ENCODE assay signal across 7 mouse cellular contexts in the genomic region with DNA sequence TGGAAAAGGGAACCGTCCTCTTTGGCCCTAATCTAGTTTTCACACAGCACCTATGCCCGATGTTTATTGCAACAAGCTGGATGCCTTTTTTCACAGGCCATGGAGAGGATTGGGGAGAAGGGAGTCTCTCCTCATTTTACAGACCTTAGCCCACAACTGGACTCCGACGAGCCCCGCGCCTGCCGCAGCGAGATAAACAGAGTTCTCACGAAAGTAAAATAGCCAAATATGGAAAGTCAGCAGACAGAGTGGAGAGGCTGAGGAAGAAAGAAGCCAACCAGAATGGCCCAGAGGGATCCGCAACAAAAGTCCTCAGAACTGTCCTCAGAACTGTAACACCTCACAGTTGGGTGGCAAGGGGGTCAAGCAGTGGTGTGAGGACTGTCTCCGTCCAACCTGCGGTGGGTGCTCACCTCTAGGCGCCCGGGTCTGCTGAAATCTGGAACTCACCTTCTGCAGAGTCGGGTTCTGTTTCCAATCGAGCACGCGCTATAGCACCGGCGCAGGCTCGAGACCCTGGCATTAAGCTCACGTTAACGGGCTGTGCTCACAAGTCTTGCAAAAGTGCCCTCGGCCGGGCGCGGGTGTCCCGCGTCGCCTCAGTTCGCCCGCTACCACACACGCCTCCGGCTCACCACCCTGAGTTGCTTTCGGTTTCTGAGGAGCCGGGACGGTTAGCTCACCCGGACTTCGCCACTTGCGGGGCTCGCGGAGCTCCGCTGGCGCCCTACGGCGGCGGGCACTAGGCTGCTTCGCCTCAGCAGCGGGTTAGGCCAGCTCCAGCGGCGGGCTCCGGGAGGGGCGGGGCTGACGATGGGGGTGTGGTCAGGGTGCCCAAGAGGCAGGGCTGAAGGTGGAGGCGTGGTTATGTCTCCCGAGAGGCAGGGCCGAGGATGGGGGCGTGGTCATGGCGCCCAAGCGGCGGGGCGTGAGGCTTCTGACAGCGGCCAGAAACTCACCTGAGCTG. TPM values are rescaled to one million over a fixed set of nuclear protein-coding genes. Genes with fewer than 3 reads are reported as not detected.
A peak's percentile ranks its signal among the peaks of the same experiment; 100 is the strongest.
DNase-seq lines count a peak whose midpoint lies in the region; ATAC-seq and TF ChIP-seq lines count a peak whose summit lies in the region.

Traf5 (minus strand) TSS at position 754 of the 967 bp plus-strand sequence.

- 3% methylated on average over 63 of the region's 63 CpGs for WGBS in embryonic facial prominence, embryonic 11.5 days
- 1% methylated on average over 62 of the region's 63 CpGs for WGBS in kidney, adult 2 months
- 2% methylated on average over 63 of the region's 63 CpGs for WGBS in limb, embryonic 12.5 days
- WGBS in midbrain, embryonic 15.5 days, result 3% methylated on average over 63 of the region's 63 CpGs
- 1% methylated on average over 63 of the region's 63 CpGs for WGBS in spleen, adult 2 months

- ATAC-seq in embryonic facial prominence, embryonic 11.5 days (replicated peaks; ENCODE audit: insufficient number of reproducible peaks, low FRiP score, low TSS enrichment, low read depth), result peak; percentile 95
- ATAC-seq in limb, embryonic 12.5 days (ENCODE audit: insufficient number of reproducible peaks, insufficient read depth, low FRiP score, low TSS enrichment, low read depth), result peak; percentile 91
- ATAC-seq in midbrain, embryonic 15.5 days (replicated peaks), result peak; percentile 97

- peak within 1 kb of the TSS; percentile 89 for H3K4me2 ChIP-seq in embryonic facial prominence, embryonic 11.5 days (ENCODE audit: low read depth, low read length)
- H3K4me2 ChIP-seq in limb, embryonic 12.5 days, result peak within 1 kb of the TSS; percentile 88
- H3K4me2 ChIP-seq in midbrain, embryonic 15.5 days, result peak within 1 kb of the TSS; percentile 87

- no peak for TF ChIP-seq CTCF in kidney, adult 2 months (conservative IDR thresholded peaks at IDR 0.05; ENCODE audit: insufficient read depth, insufficient read length, low read depth, low read length)
- no peak for TF ChIP-seq CTCF in spleen, adult 2 months (IDR thresholded peaks at IDR 0.05; ENCODE audit: extremely low read depth, insufficient read depth, insufficient read length, insufficient replicate concordance)

- peak; percentile 99 for DNase-seq in adrenal gland, postnatal 14 days
- peak; percentile 96 for DNase-seq in embryonic facial prominence, embryonic 11.5 days (ENCODE audit: low spot score)
- DNase-seq in heart, adult 11 months, result peak; percentile 100
- peak; percentile 99 for DNase-seq in kidney, adult 2 months
- peak; percentile 84 to 99 for DNase-seq in spleen, adult 2 months (ENCODE audit: low read depth in 1 of 2, low spot score in 2 of 2)

- H3K4me1 ChIP-seq in embryonic facial prominence, embryonic 11.5 days (ENCODE audit: control insufficient read depth, insufficient read depth, low read length), result no peaks in the 10 kb centered on the region
- peaks cover 11% of the 10 kb centered on the region for H3K4me1 ChIP-seq in kidney, adult 2 months (ENCODE audit: control insufficient read depth, insufficient read depth, low read length)
- peaks cover 21% of the 10 kb centered on the region for H3K4me1 ChIP-seq in limb, embryonic 12.5 days (replicated peaks)
- H3K4me1 ChIP-seq in midbrain, embryonic 15.5 days, result peaks cover 6% of the 10 kb centered on the region
- peaks cover 30% of the 10 kb centered on the region; the same call in 1 of the 2 replicates for H3K4me1 ChIP-seq in spleen, adult 2 months (ENCODE audit: control insufficient read depth, insufficient read depth, insufficient read length)

- peak within 1 kb of the TSS; percentile 52 for H3K4me3 ChIP-seq in embryonic facial prominence, embryonic 11.5 days (ENCODE audit: low read depth, low read length)
- H3K4me3 ChIP-seq in kidney, adult 2 months (ENCODE audit: insufficient read depth, low read depth, low read length), result peak within 1 kb of the TSS; percentile 76
- H3K4me3 ChIP-seq in limb, embryonic 12.5 days (replicated peaks), result peak within 1 kb of the TSS; percentile 59
- peak within 1 kb of the TSS; percentile 48 for H3K4me3 ChIP-seq in midbrain, embryonic 15.5 days
- H3K4me3 ChIP-seq in spleen, adult 2 months (ENCODE audit: extremely low read depth, insufficient read depth, insufficient read length), result peak within 1 kb of the TSS; percentile 90

- H3K27me3 ChIP-seq in embryonic facial prominence, embryonic 11.5 days (ENCODE audit: control insufficient read depth, insufficient read depth, low read length), result peaks cover 7% of the 10 kb centered on the region
- H3K27me3 ChIP-seq in kidney, adult 2 months (replicated peaks; ENCODE audit: control insufficient read depth, insufficient read depth, low read length), result no peaks in the 10 kb centered on the region
- H3K27me3 ChIP-seq in limb, embryonic 12.5 days, result peaks cover 12% of the 10 kb centered on the region
- H3K27me3 ChIP-seq in midbrain, embryonic 15.5 days (replicated peaks), result peaks cover 16% of the 10 kb centered on the region
- H3K27me3 ChIP-seq in spleen, adult 2 months (ENCODE audit: control insufficient read depth, insufficient read depth, low read length), result no peaks in the 10 kb centered on the region

- no peak within 1 kb of the TSS for H3K27ac ChIP-seq in embryonic facial prominence, embryonic 11.5 days (replicated peaks; ENCODE audit: low read depth, low read length)
- H3K27ac ChIP-seq in kidney, adult 2 months (ENCODE audit: insufficient read depth, low read depth, low read length), result peak within 1 kb of the TSS; percentile 67
- peak within 1 kb of the TSS; percentile 59 for H3K27ac ChIP-seq in limb, embryonic 12.5 days
- no peak within 1 kb of the TSS for H3K27ac ChIP-seq in midbrain, embryonic 15.5 days
- peak within 1 kb of the TSS; percentile 97 for H3K27ac ChIP-seq in spleen, adult 2 months (ENCODE audit: insufficient read depth, low read length)

- no peaks in the 10 kb centered on the region for H3K9me3 ChIP-seq in embryonic facial prominence, embryonic 11.5 days (replicated peaks; ENCODE audit: control insufficient read depth, low read length)
- H3K9me3 ChIP-seq in limb, embryonic 12.5 days, result no peaks in the 10 kb centered on the region
- no peaks in the 10 kb centered on the region for H3K9me3 ChIP-seq in midbrain, embryonic 15.5 days

- peak within 1 kb of the TSS; percentile 66 for H3K9ac ChIP-seq in embryonic facial prominence, embryonic 11.5 days (replicated peaks; ENCODE audit: low read length)
- peak within 1 kb of the TSS; percentile 75 for H3K9ac ChIP-seq in limb, embryonic 12.5 days (replicated peaks)
- peak within 1 kb of the TSS; percentile 41 for H3K9ac ChIP-seq in midbrain, embryonic 15.5 days

- no peaks in the 10 kb centered on the region for H3K36me3 ChIP-seq in embryonic facial prominence, embryonic 11.5 days (replicated peaks; ENCODE audit: control insufficient read depth, insufficient read depth, low read depth, low read length)
- H3K36me3 ChIP-seq in kidney, adult 2 months (ENCODE audit: control insufficient read depth, insufficient read depth, low read length), result no peaks in the 10 kb centered on the region
- H3K36me3 ChIP-seq in limb, embryonic 12.5 days, result no peaks in the 10 kb centered on the region
- H3K36me3 ChIP-seq in midbrain, embryonic 15.5 days (replicated peaks), result no peaks in the 10 kb centered on the region
- peaks cover 3% of the 10 kb centered on the region; the same call in 1 of the 2 replicates for H3K36me3 ChIP-seq in spleen, adult 2 months (ENCODE audit: control insufficient read depth, insufficient read depth, low read length)

- TF ChIP-seq POLR2A in kidney, adult 2 months (IDR thresholded peaks at IDR 0.05; ENCODE audit: low read depth, low read length), result peak; percentile 21
- TF ChIP-seq POLR2A in spleen, adult 2 months (IDR thresholded peaks at IDR 0.05; ENCODE audit: low read depth, low read length), result peak; percentile 95

RNA-seq across cellular contexts. Expression of gene Traf5, which starts in this region (rescaled TPM):
- 6.9 and 13.4 TPM in 2 replicates for total RNA-seq in adrenal gland, postnatal 14 days (2021)
- polyA plus RNA-seq in embryonic facial prominence, embryonic 11.5 days (2014; fragmentation: Nextera tagmentation; extraction: Ambion mirVana), result 7.6 and 7.8 TPM in 2 replicates
- 10.1 and 13.6 TPM in 2 replicates for polyA plus RNA-seq in kidney, adult 2 months (2012; rRNA removed)
- 11.1 and 12.8 TPM in 2 replicates for polyA plus RNA-seq in limb, embryonic 12.5 days (2016; fragmentation: Nextera tagmentation; extraction: Ambion mirVana)
- 1.8 and 3.3 TPM in 2 replicates for polyA plus RNA-seq in midbrain, embryonic 15.5 days (2015; fragmentation: Nextera tagmentation; extraction: Ambion mirVana)
- 31.0 and 32.2 TPM in 2 replicates for polyA plus RNA-seq in spleen, adult 2 months (2012; rRNA removed)

Comparison
In these comparisons a context has a peak if more than half of its experiments do, and no peak if none do; other contexts are left out.
1. H3K27ac ChIP-seq: peak in kidney, adult 2 months (single experiment), limb, embryonic 12.5 days (single experiment) and spleen, adult 2 months (single experiment); none in embryonic facial prominence, embryonic 11.5 days (single experiment) and midbrain, embryonic 15.5 days (single experiment).
2. Peak in every context shown above with its lines, with median percentiles within 50 percentile points of each other: DNase-seq, ATAC-seq, H3K4me2 ChIP-seq, H3K4me3 ChIP-seq and H3K9ac ChIP-seq.